Mouse (Mus musculus) forebrain, embryonic 15.5 days (tissue): ENCODE data around the gene Irgq. TPM values are rescaled to one million over a fixed set of nuclear protein-coding genes. Genes with fewer than 3 reads are reported as not detected.

ENCODE experiments used
- ATAC-seq: fragments of 200-750 bp; cut with Nextera tagmentation; replicated peaks from 2 replicates; pipeline ENCODE4 v1.8.0; 2017; ENCODE audit warnings: mild to moderate bottlenecking, moderate TSS enrichment, moderate library complexity
- H3K27ac ChIP-seq: fragments of 300-500 bp; sonication (generic); replicated peaks from 2 replicates; pipeline ENCODE4 v1.5.1; 2015; ENCODE audit warnings: mild to moderate bottlenecking, inconsistent platforms
- H3K27me3 ChIP-seq: fragments of 300-500 bp; sonication (generic); 2 replicates; pipeline ENCODE4 v1.6.1; 2015; ENCODE audit warnings: inconsistent platforms
- H3K36me3 ChIP-seq: fragments of 300-500 bp; sonication (generic); 2 replicates; pipeline ENCODE4 v1.6.1; 2015; ENCODE audit warnings: mild to moderate bottlenecking, inconsistent platforms
- H3K4me1 ChIP-seq: fragments of 300-500 bp; sonication (generic); 2 replicates; pipeline ENCODE4 v1.6.1; 2015; ENCODE audit warnings: inconsistent platforms
- H3K4me2 ChIP-seq: fragments of 300-500 bp; sonication (generic); replicated peaks from 2 replicates; pipeline ENCODE4 v1.6.1; 2015; ENCODE audit warnings: mild to moderate bottlenecking, inconsistent platforms
- H3K4me3 ChIP-seq: fragments of 300-500 bp; sonication (generic); 2 replicates; pipeline ENCODE4 v1.5.1; 2015; ENCODE audit warnings: mild to moderate bottlenecking, inconsistent platforms
- H3K9ac ChIP-seq: fragments of 300-500 bp; sonication (generic); replicated peaks from 2 replicates; pipeline ENCODE4 v1.6.1; 2015; ENCODE audit warnings: mild to moderate bottlenecking, inconsistent platforms
- H3K9me3 ChIP-seq: fragments of 300-500 bp; sonication (generic); 2 replicates; pipeline ENCODE4 v1.6.1; 2016; ENCODE audit warnings: inconsistent platforms
- WGBS: fragments of 180-500 bp; shearing (Covaris S2); methylation state at CpG from one replicate; pipeline ENCODE4 v1.1.7; 2015; ENCODE audit warnings: mixed read lengths; 5-methylcytosine and 5-hydroxymethylcytosine counted together
- polyA plus RNA-seq: library from polyadenylated mRNA; unstranded; fragments of >200 nt; fragmentation: Nextera tagmentation; extraction: Ambion mirVana; gene quantifications from 2 replicates; pipeline ENCODE4 v1.2.1, GENCODE M21; 2015

Irgq gene
- polyA plus RNA-seq, 1 experiment from 2014 or later: 29.3 TPM

DNA sequence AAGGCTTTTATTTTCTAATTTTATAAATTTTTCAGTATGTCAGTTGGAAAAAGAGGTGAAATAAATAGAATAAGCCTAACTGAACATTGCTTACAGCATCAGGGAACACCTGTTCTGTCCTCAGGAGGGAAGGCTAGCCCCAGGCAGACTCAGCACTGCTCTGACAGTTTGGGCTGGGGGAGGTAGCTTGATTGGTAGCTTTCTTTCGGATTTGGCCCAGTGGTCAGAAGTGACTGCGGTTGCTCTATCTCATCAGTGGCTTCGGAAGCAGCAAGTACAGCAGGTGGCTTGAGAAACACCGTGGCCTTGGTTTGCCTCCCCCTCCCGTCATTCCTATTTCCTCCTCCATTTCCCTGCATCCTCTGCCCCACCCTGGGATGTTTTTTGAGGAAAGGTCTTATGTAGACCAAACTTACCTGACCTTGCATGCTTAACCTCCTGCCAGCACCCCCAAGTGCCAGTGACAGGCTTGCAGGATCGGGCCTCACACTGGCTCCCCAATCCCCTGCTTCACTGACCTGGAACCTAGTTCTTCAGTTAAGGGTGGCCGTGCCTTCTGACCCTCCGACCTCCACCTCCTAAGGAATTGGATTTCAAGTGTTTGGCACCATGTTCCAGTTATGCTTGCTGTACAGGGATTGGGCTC, 32.8 kb downstream of the Irgq start:
- H3K27me3 ChIP-seq: no peaks in the 10 kb centered on the region
- no peak for ATAC-seq
- H3K4me2 ChIP-seq: no peak overlapping the region
- no peak overlapping the region for H3K27ac ChIP-seq
- no peaks in the 10 kb centered on the region for H3K4me1 ChIP-seq
- H3K9me3 ChIP-seq: no peaks in the 10 kb centered on the region
- 91% methylated on average over 8 of the region's 8 CpGs for WGBS
- no peak overlapping the region for H3K4me3 ChIP-seq
- no peak overlapping the region for H3K9ac ChIP-seq
- peaks cover 27% of the 10 kb centered on the region for H3K36me3 ChIP-seq

DNA sequence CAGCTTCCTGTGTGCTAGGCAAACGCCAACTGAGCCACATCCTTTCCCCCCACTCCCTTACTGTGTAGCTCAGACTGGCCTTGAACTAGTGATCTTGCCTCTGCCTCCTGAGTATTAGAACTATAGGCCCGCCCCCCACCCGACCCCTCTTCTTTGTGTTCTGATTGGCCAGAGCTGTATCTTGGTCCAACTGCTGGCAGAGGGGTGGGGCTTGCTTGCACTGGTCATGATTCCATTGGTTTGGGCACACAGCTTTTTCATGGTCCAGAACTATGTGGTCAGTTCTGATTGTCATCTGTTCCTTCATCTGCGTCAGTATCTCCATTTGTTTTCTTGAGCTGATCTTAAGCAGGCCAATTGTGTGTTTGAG, 33.3 kb downstream of the Irgq start:
- no peak for ATAC-seq
- Histone ChIP-seq H3K9me3 (no peaks in the 10 kb centered on the region), H3K4me3 (no peak overlapping the region), H3K27ac (no peak overlapping the region), H3K9ac (no peak overlapping the region), H3K27me3 (no peaks in the 10 kb centered on the region), H3K36me3 (peaks cover 28% of the 10 kb centered on the region), H3K4me2 (no peak overlapping the region), H3K4me1 (no peaks in the 10 kb centered on the region)
- WGBS: 84% methylated on average over 4 of the region's 4 CpGs

DNA sequence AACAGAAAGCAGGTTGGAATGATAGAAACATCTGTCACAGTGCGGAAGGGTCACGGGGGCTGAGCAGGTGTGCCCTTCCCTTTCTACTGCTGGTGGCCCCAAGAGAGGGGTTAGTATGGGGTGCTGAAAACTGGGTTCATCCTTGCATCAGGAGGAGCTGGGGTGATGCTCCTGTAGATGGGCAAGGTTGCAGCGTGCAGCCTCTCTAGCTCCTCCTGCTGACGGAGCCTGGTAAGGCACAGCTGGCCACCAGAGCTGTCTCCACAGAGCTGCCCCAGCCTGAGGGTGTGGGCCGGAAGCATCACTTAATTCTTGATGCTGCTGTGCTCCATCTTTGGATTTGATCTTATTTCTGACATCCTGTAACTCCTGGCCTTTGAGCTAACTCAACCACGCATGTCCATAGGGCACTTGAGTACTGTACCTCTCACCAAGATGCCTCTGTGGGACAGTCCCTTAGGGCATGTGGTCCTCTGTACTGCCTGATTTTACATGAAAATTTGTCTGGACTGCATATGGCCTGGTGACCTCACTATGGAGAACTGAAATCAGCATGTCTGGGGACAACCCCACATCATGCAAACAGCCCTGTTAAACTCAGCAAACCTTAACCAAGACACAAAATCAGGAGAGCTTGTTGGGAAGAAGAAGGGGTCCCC, 34.2 kb downstream of the Irgq start:
- Histone ChIP-seq H3K9me3 (no peaks in the 10 kb centered on the region), H3K9ac (no peak overlapping the region), H3K4me1 (no peaks in the 10 kb centered on the region), H3K4me3 (no peak overlapping the region), H3K27ac (no peak overlapping the region), H3K36me3 (peaks cover 31% of the 10 kb centered on the region), H3K4me2 (no peak overlapping the region), H3K27me3 (no peaks in the 10 kb centered on the region)
- peak; percentile 55; the same call in 1 of the 2 replicates for ATAC-seq
- whole genome bisulfite sequencing: 65% methylated on average over 6 of the region's 6 CpGs

DNA sequence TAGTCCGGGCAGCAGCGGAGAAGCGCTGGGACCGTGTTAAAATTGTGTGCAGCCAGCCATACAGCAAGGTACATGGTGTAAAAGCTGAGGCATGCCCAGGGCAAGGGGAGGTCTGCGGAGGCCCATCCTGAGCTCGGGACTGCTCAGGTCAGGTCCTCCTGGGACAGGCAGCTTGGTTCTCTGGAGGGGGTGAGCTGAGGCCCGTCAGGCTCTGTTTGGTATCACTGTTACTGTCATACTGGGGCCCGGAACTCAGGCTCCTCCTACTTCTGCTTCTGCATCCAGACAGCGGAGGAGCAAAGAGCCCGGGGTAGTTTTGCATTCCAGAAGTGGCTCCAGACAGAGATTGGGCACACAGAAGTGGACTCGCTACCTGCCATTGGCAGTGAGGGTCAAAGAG, 35.1 kb downstream of the Irgq start:
- Histone ChIP-seq H3K4me2 (no peak overlapping the region), H3K9ac (no peak overlapping the region), H3K4me1 (no peaks in the 10 kb centered on the region), H3K36me3 (peaks cover 29% of the 10 kb centered on the region), H3K9me3 (no peaks in the 10 kb centered on the region), H3K27ac (no peak overlapping the region), H3K27me3 (no peaks in the 10 kb centered on the region), H3K4me3 (no peak overlapping the region)
- WGBS: 93% methylated on average over 11 of the region's 11 CpGs
- no peak for ATAC-seq

DNA sequence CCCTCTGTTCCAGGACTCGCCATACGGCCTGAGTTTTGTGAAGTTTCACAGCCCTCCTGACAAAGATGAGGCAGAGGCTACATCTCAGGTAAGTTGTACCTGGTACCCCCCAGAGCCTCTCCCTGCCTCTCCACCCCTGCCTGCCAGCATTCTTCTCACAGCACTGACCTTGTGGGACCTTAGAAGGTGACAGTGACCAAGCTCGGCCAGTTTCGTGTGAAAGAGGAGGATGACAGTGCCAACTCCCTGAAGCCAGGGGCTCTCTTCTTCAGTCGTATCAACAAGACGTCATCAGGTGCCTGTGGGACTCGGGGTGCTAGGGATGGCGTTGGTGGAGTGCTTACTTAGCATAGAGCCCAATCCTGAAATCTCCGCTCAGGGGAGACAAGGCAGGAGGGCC, 35.7 kb downstream of the Irgq start:
- Histone ChIP-seq H3K4me2 (no peak overlapping the region), H3K9me3 (no peaks in the 10 kb centered on the region), H3K27ac (no peak overlapping the region), H3K27me3 (no peaks in the 10 kb centered on the region), H3K9ac (no peak overlapping the region), H3K4me1 (no peaks in the 10 kb centered on the region), H3K4me3 (no peak overlapping the region), H3K36me3 (peaks cover 29% of the 10 kb centered on the region)
- WGBS: 94% methylated on average over 9 of the region's 9 CpGs
- ATAC-seq: no peak

DNA sequence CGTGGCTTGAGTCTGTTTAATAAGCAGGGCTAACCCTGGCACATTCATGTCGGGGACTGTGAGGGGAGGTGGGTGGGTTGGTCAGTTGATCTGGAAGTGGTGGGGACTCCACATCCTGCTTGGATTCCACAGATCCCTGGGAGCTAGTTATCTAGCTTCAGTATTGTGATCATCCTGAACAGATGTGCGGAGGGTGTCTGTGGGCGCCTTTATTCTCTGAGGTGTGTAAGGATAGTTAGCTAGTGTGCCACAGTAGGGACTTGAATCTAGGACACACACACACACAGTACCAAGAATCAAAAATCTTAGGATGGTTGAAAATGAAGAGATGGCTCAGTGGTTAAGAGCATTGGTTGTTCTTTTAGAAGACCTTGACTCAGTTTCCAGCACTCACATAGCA, 38.0 kb downstream of the Irgq start:
- no peak overlapping the region for H3K27ac ChIP-seq
- WGBS: 93% methylated on average over 4 of the region's 4 CpGs
- H3K9me3 ChIP-seq: no peaks in the 10 kb centered on the region
- H3K4me1 ChIP-seq: no peaks in the 10 kb centered on the region
- no peaks in the 10 kb centered on the region for H3K27me3 ChIP-seq
- no peak overlapping the region for H3K4me3 ChIP-seq
- H3K4me2 ChIP-seq: no peak overlapping the region
- H3K36me3 ChIP-seq: peaks cover 25% of the 10 kb centered on the region
- ATAC-seq: no peak
- no peak overlapping the region for H3K9ac ChIP-seq

DNA sequence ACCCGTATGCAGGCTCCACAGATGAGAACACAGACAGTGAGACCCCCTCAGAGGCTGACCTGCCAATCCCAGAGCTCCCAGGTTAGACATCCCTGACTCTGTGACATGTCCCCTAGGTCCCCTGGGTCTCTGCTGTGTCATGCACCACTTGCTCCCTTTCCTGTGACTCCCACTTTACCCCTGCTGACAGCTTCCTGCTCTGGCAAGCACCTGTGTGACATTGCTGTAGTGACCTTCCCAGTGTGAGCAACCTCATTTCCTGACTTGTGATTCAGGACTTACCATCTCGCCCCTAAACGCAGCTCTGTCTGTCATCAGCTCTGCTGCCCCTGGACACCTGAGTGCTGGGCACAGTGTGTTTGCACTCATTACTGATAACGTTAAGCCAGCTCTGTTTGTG, 40.6 kb downstream of the Irgq start:
- Histone ChIP-seq H3K36me3 (peaks cover 19% of the 10 kb centered on the region), H3K4me1 (no peaks in the 10 kb centered on the region), H3K9me3 (no peaks in the 10 kb centered on the region), H3K4me2 (no peak overlapping the region), H3K27me3 (no peaks in the 10 kb centered on the region), H3K27ac (no peak overlapping the region), H3K4me3 (no peak overlapping the region), H3K9ac (no peak overlapping the region)
- ATAC-seq: no peak
- WGBS: 81% methylated on average over 4 of the region's 4 CpGs

DNA sequence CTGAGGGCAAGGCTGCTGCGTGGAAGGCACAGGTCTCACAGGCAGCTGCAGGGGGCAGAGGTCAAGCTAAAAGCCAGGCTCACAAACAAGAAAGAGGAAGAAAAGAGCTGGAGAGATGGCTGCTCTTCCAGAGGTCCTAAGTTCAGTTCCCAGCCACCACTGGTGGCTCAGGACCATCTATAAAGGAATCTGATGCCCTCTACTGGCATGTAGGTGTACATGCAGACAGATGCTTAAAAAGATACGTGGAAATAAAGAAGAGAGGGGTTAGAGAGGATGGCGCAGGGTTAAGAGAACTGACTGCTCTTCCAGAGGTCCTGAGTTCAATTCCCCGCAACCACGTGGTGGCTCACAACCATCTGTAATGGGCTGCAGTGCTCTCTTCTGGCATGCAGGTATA, 42.0 kb downstream of the Irgq start:
- Histone ChIP-seq H3K27ac (no peak overlapping the region), H3K27me3 (no peaks in the 10 kb centered on the region), H3K4me3 (no peak overlapping the region), H3K36me3 (peaks cover 13% of the 10 kb centered on the region), H3K4me2 (no peak overlapping the region), H3K9me3 (no peaks in the 10 kb centered on the region), H3K4me1 (no peaks in the 10 kb centered on the region), H3K9ac (no peak overlapping the region)
- 56% methylated on average over 5 of the region's 5 CpGs for WGBS
- ATAC-seq: no peak

DNA sequence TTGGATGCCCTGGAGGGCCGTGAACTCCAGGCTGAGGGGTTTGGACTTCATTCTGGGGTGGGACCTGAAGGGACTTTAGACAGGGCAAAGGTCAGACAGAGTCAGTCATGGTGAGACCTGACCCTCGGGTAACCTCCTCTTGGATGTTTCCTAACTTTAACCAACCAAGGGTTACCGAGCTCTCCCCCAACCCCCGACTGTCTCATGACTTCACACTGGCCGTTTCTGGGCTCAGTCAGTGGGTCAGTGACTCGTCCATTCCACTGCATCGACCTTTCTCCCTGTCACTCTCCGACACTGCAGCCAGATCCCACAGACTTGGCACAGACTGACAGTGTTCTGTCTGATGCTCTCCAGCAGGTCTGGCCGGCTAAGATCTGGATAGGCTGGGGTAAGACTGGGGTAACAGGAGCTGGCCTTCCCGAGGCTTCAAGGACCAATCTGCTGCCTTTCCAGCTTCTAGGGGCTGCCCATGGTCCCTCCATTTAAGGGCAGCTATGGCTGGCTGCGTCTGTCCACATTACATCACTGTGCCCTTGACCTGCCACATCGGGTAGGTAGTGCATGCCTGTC, 43.8 kb downstream of the Irgq start:
- 64% methylated on average over 12 of the region's 12 CpGs for WGBS
- H3K4me2 ChIP-seq: no peak overlapping the region
- H3K4me3 ChIP-seq: no peak overlapping the region
- H3K9ac ChIP-seq: no peak overlapping the region
- H3K27me3 ChIP-seq: no peaks in the 10 kb centered on the region
- no peak overlapping the region for H3K27ac ChIP-seq
- H3K4me1 ChIP-seq: no peaks in the 10 kb centered on the region
- no peaks in the 10 kb centered on the region; the same call in 1 of the 2 replicates for H3K36me3 ChIP-seq
- H3K9me3 ChIP-seq: no peaks in the 10 kb centered on the region
- ATAC-seq: no peak

DNA sequence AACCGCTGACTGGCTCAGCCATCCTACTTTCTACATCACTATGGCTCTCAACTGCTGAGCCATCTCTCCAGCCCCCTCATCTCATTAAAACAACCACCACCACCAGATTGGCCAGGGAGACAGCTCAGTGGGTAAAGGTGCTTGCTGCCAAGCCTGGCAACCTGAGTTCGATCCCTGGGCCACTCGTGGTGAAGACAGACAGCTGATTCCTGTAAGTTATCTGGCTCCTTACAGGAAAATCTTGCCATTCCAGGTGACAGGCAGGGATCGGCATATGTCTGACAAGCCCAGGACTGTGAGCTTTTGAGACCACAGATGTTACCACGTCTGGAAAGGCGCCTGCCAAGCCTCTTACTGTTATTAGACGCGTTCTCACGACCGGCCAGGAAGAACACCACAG, 47.3 kb downstream of the Irgq start:
- Histone ChIP-seq H3K4me2 (no peak overlapping the region), H3K9me3 (no peaks in the 10 kb centered on the region), H3K27ac (no peak overlapping the region), H3K36me3 (no peaks in the 10 kb centered on the region), H3K9ac (no peak overlapping the region), H3K4me1 (no peaks in the 10 kb centered on the region), H3K27me3 (no peaks in the 10 kb centered on the region), H3K4me3 (no peak overlapping the region)
- no peak for ATAC-seq
- WGBS: 93% methylated on average over 10 of the region's 10 CpGs

DNA sequence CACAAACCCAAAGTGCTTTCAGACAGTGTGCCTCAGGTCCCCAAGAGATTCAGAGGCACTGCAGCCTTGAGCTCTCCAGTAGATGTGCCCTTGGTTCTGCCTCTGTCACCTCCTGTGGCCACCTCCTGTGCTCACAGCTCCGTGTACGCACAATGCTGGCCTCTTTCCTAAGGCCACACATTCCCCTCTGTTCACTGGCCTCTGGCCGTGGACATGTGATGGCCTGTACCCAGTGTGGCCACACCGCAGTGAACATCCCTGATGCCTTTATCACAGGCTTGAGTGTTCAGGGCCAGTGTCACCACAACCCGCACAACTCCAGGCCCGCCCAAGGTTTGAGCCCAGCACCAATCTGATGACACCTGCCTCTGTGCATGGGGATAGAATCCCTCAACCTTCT, 54.4 kb downstream of the Irgq start:
- Histone ChIP-seq H3K27me3 (peaks cover 20% of the 10 kb centered on the region), H3K4me1 (peaks cover 10% of the 10 kb centered on the region; the same call in 1 of the 2 replicates), H3K9ac (no peak overlapping the region), H3K27ac (no peak overlapping the region), H3K9me3 (no peaks in the 10 kb centered on the region), H3K4me2 (no peak overlapping the region), H3K36me3 (no peaks in the 10 kb centered on the region), H3K4me3 (no peak overlapping the region)
- WGBS: 89% methylated on average over 6 of the region's 6 CpGs
- ATAC-seq: no peak

DNA sequence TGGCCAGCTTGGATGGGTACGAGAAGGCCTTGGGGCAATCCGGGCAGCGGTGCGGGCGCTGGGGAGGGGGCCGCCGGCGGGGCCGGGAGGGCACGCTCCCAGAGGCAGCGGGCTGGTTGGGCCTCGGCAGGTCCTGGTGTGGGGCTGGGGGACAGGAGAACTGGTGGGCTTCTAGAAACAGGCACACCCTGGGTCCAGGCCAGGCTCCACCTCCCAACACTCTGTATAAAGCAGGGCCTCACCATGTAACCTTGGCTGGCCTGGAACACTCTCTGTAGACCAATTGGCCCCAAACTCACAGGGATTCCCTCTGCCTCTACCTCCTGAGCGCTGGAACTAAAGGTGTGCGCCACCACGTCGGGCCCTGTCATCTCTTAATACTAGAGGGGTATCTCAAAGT, 55.5 kb downstream of the Irgq start:
- Histone ChIP-seq H3K4me3 (no peak overlapping the region), H3K4me1 (peaks cover 10% of the 10 kb centered on the region; the same call in 1 of the 2 replicates), H3K27ac (no peak overlapping the region), H3K36me3 (no peaks in the 10 kb centered on the region), H3K9me3 (no peaks in the 10 kb centered on the region), H3K9ac (no peak overlapping the region), H3K4me2 (no peak overlapping the region), H3K27me3 (peaks cover 20% of the 10 kb centered on the region)
- no peak for ATAC-seq
- 36% methylated on average over 15 of the region's 16 CpGs for WGBS
